Mouse (Mus musculus): ENCODE measurements around the gene Sirt3.

DNA sequence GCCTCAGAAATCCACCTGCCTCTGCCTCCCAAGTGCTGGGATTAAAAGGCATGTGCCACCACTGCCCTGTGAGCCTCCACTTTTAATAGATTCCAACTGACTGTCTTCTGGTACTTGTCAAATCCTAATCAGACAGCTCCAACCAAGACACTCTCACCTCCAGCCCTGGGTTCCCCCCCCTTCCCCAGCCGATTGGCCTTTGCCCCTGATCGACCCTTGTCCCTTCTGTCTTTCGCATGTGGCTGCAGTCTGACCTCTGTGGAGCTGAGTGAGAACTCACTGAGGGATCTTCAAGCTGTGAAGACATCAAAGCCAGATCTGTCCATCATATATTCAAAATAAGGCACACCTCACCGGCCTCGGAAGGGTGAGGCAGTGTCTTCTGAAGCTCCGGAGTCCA, 45.1 kb upstream of the Sirt3 start:
- TF ChIP-seq POLR2A (IDR thresholded peaks at IDR 0.05; ENCODE audit: control insufficient read depth, extremely low read depth, insufficient read depth, low read length, poor library complexity), result no peak
- TF ChIP-seq CTCF (IDR thresholded peaks at IDR 0.05; ENCODE audit: borderline replicate concordance, control insufficient read depth, extremely low read depth, insufficient read depth, low read length, poor library complexity), result no peak
